Mouse (Mus musculus): ENCODE measurements around the gene Wdr76. TPM values are rescaled to one million over a fixed set of nuclear protein-coding genes. Genes with fewer than 3 reads are reported as not detected.
"Not testable (repeated sequence)": the region's sequence is repeated elsewhere in the genome, so short reads cannot be mapped to it uniquely, and the experiment has no call there.

The Wdr76 gene
- polyA plus RNA-seq, 1 experiment from 2014 or later: 6.1 TPM

DNA sequence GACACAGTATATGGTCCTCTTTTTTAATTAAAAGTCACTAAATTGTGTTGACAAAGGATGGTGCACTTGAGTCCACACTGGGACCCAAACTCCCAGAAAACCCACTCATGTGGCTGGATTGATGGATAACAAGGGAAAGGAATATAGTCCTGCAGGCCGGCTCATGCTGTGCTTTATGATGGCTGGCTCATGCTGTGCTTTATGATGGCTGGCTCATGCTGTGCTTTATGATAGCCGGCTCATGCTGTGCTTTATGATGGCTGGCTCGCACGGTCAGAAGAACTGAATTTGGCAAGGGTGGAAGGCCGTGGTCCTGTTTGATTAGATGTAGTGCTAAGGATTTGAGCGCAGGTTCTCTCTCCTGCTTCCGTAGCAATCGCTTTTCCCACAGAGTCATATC is 22.9 kb upstream of the Wdr76 start:
- no peak overlapping the region for H3K9ac ChIP-seq

DNA sequence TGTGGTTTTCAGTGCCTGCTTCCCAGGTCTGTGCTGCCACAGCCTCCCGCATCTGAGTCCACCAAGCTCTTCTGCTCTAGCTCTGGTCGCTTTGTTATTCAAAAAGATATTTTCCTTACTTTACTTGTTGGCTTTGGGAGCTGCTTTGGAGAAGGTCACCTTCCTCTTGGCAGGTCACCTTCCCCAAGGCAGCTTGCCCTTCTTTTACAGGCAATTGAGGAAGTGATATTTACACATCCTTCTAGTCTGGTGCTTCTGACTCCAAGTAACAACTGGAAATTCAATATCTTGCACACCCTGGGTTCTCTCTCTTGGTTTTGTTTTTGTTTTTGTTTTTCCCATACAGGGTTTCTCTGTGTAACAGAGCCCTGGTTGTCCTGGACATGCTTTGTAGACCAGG is 22.1 kb upstream of the Wdr76 start:
- not testable (repeated sequence) for H3K4me2 ChIP-seq (replicated peaks); H3K4me3 ChIP-seq (replicated peaks); H3K9me3 ChIP-seq (replicated peaks); H3K9ac ChIP-seq; H3K27me3 ChIP-seq; H3K27ac ChIP-seq (replicated peaks); H3K36me3 ChIP-seq; ATAC-seq (ENCODE audit: insufficient number of reproducible peaks, low FRiP score, low TSS enrichment, low read depth); H3K4me1 ChIP-seq
- 78% methylated on average over 2 of the region's 2 CpGs for WGBS

More for the DNA sequence above, 22.9 kb upstream of the Wdr76 start:
- no peaks in the 10 kb centered on the region for H3K36me3 ChIP-seq
- no peaks in the 10 kb centered on the region for H3K4me1 ChIP-seq
- H3K27me3 ChIP-seq: no peaks in the 10 kb centered on the region
- H3K4me2 ChIP-seq (replicated peaks): no peak overlapping the region
- H3K27ac ChIP-seq (replicated peaks): no peak overlapping the region
- ATAC-seq (ENCODE audit: insufficient number of reproducible peaks, low FRiP score, low TSS enrichment, low read depth): no peak
- WGBS: 75% methylated on average over 8 of the region's 8 CpGs
- H3K4me3 ChIP-seq (replicated peaks): no peak overlapping the region
- no peaks in the 10 kb centered on the region for H3K9me3 ChIP-seq (replicated peaks)

DNA sequence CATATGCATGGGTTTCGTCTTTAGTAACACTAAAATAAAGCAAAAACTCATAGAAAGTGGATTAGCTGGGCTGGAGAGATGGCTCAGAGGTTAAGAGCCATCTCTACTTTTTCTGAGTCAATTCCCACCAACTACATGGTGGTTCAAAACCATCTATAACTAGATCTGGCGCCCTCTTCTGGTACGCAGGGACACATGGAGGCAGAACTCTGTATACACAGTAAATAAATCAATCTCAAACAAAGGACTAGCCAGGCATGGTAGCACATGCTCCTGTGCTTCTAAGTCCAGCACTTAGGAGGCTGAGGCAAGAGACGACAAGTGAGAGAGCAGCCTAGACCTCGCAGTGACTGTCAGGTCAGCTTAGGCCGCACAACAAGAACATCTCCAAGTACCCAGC is 5.0 kb upstream of the Wdr76 start:
- not testable (repeated sequence) for H3K36me3 ChIP-seq; H3K27me3 ChIP-seq; H3K9ac ChIP-seq; H3K4me1 ChIP-seq; H3K4me3 ChIP-seq (replicated peaks); H3K27ac ChIP-seq (replicated peaks); ATAC-seq (ENCODE audit: insufficient number of reproducible peaks, low FRiP score, low TSS enrichment, low read depth); H3K4me2 ChIP-seq (replicated peaks); H3K9me3 ChIP-seq (replicated peaks)
- 70% methylated on average over 3 of the region's 6 CpGs for WGBS

DNA sequence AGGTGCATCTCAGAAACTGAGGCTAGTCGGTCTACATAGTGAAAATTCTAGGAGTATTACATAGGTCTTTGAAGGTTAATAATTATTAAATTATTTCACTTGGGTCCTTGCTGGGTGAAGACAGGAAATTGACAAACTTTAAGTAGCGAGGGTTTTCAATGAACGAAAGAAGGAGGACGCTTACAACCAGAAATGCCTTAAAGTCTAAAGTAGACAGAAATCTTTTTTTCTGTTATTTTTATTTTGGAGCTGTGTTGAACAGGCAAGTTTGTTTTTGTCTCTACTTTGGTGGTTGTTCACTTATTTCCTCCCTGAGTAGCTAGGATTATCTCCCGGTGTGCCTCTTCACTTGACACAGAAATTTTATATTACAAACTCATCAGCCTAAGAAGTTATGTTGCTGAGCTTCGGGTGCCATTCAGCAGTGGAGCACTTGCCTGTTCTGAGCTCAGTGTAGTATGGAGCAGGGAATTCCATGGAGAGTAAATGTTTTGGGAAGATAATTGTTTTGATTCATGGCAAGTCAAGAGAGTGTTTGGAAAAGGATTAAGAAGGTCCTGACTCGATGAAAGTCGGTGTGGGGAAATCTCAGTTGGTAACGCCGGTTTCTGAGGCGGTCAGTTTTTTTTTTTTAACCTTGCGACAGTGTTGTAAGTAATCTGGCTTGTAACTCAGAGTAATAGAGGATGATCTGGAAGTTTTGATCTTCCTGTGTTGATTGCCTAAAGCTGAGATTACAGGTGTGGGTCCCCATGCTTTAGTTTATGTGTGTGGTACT is 839 bp downstream of the Wdr76 start:
- no peaks in the 10 kb centered on the region for H3K27me3 ChIP-seq
- no peak overlapping the region for H3K27ac ChIP-seq (replicated peaks)
- WGBS: 21% methylated on average over 12 of the region's 12 CpGs
- H3K9me3 ChIP-seq (replicated peaks): no peaks in the 10 kb centered on the region
- H3K4me1 ChIP-seq: peaks cover 14% of the 10 kb centered on the region
- peak overlapping the region; percentile 61 for H3K4me3 ChIP-seq (replicated peaks)
- H3K9ac ChIP-seq: peak overlapping the region; percentile 40
- ATAC-seq (ENCODE audit: insufficient number of reproducible peaks, low FRiP score, low TSS enrichment, low read depth): no peak
- H3K36me3 ChIP-seq: peaks cover 20% of the 10 kb centered on the region
- peak overlapping the region; percentile 60 for H3K4me2 ChIP-seq (replicated peaks)

DNA sequence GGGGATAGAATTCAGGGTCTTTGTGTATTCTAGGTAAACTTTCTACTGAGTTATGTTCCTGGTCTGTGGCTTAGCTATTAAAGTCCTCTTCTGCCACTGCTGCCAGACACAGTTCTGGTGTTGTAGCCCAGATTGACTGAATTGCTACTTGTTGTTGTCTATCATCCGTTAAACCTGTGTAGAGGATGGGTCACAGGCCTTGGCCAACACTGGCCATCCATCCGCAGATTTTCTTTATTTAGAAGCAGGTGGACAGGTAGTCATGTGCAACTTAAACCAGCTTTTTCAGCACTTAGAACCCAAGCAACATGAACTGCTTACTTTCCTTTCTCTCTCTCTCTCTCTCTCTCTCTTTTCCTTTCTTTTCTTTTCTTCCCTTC is 1.4 kb downstream of the Wdr76 start:
- Histone ChIP-seq H3K36me3 (peaks cover 20% of the 10 kb centered on the region), H3K9me3 (replicated peaks) (no peaks in the 10 kb centered on the region), H3K4me1 (peaks cover 14% of the 10 kb centered on the region), H3K27me3 (no peaks in the 10 kb centered on the region), H3K9ac (no peak overlapping the region), H3K4me2 (replicated peaks) (peak overlapping the region; percentile 60), H3K4me3 (replicated peaks) (peak overlapping the region; percentile 61), H3K27ac (replicated peaks) (no peak overlapping the region)
- no peak for ATAC-seq (ENCODE audit: insufficient number of reproducible peaks, low FRiP score, low TSS enrichment, low read depth)
- WGBS: 81% methylated on average over 2 of the region's 2 CpGs

DNA sequence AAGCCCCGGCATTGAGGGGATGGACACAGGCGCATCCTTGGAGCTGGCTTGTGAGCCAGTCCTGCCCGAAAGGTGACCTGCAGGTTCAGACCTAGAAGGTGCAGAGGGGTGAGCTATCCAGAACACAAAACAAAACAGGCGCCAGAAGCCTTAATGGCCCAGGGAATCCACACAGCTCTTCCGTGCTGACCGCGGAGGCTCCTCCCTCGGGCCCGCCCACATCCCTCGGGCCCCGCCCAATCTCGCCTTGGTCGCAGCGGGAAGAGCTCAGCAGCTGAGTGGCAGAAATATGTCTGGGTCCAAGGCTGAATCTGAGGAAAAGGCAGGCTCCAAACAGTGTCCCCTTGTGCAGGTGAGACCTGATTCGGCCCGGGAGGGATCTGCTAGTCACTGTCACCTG is 3.1 kb downstream of the Wdr76 start:
- H3K36me3 ChIP-seq: peaks cover 16% of the 10 kb centered on the region
- ATAC-seq (ENCODE audit: insufficient number of reproducible peaks, low FRiP score, low TSS enrichment, low read depth): peak; percentile 64; the same call in 1 of the 2 replicates
- H3K9ac ChIP-seq: no peak overlapping the region; the same call in 1 of the 2 replicates
- no peaks in the 10 kb centered on the region for H3K27me3 ChIP-seq
- no peak overlapping the region for H3K27ac ChIP-seq (replicated peaks)
- peak overlapping the region; percentile 42 for H3K4me3 ChIP-seq (replicated peaks)
- no peaks in the 10 kb centered on the region for H3K9me3 ChIP-seq (replicated peaks)
- 20% methylated on average over 16 of the region's 16 CpGs for WGBS
- peak overlapping the region; percentile 48 for H3K4me2 ChIP-seq (replicated peaks)
- peaks cover 14% of the 10 kb centered on the region for H3K4me1 ChIP-seq

DNA sequence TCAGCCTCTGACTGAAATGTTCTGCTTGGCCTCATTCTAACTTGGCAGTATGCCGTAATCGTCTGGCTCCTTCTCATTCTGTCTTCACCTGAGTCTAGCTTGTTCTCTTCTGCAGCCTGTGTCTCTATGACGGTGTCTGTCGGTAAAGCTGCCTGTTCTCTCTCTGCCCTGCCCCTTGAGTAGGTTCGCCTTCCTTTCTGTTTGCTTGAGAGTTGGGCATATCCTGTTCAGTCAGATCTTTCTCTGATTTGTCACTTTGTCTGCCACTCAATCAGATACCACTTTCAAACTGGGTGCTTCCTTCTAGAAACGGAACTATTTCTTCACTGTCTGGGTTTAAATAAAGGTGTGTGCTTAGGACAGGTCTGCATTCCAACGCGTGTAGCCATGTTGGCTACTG is 4.9 kb downstream of the Wdr76 start:
- Histone ChIP-seq H3K4me3 (replicated peaks) (no peak overlapping the region), H3K4me1 (peaks cover 14% of the 10 kb centered on the region), H3K4me2 (replicated peaks) (no peak overlapping the region), H3K9ac (no peak overlapping the region), H3K9me3 (replicated peaks) (no peaks in the 10 kb centered on the region), H3K27ac (replicated peaks) (no peak overlapping the region), H3K27me3 (no peaks in the 10 kb centered on the region), H3K36me3 (peaks cover 18% of the 10 kb centered on the region)
- no peak for ATAC-seq (ENCODE audit: insufficient number of reproducible peaks, low FRiP score, low TSS enrichment, low read depth)
- WGBS: 90% methylated on average over 8 of the region's 8 CpGs

DNA sequence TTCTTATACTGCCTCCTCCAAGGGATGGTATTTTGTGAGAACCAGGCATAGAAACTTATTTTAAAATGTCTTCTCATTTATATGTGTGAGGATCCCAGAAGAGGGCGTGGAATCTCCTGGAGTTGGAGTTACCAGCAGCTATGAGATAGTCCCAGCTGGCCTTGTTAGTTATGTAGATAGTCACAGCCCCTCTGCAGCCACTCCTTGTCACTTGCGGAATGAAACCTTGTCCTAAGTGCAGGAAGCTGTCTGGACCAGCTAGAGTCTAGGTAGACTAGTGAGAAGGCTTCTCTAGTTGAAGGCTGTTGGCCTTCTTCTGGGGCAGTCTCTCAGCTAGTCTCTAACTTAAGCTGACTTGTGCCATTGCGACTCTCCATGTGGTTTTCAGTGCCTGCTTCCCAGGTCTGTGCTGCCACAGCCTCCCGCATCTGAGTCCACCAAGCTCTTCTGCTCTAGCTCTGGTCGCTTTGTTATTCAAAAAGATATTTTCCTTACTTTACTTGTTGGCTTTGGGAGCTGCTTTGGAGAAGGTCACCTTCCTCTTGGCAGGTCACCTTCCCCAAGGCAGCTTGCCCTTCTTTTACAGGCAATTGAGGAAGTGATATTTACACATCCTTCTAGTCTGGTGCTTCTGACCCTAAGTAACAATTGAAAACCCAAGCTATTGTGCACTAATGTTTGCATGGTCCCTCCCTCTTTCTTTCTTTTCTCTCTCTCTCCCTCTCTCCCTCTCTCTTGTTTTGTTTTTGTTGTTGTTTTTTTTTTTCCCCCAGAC is 6.7 kb downstream of the Wdr76 start:
- H3K36me3 ChIP-seq: peaks cover 30% of the 10 kb centered on the region
- 91% methylated on average over 5 of the region's 5 CpGs for WGBS

DNA sequence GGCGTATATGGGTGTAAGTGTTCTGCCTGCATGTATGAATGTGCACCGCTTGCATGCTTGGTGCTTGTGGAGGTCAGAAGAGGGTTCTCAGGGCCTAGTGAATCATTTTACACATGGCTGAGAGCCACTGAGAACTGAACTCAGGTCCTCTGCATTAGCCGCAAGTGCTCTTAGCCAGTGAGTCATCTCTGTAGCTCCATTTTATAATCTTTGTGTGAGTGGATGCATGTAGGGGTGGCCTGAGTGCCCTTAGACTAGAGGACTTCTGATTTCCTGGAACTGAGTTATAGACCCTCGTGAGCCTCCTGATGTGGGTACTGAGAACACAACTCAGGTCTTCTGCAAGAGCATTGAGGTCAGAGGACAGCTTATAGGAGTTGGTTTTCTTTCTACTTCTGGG is 7.7 kb downstream of the Wdr76 start:
- Histone ChIP-seq H3K9ac (no peak overlapping the region), H3K4me3 (replicated peaks) (no peak overlapping the region), H3K4me2 (replicated peaks) (no peak overlapping the region), H3K27ac (replicated peaks) (no peak overlapping the region), H3K4me1 (peaks cover 5% of the 10 kb centered on the region; the same call in 1 of the 2 replicates), H3K9me3 (replicated peaks) (no peaks in the 10 kb centered on the region), H3K27me3 (no peaks in the 10 kb centered on the region), H3K36me3 (peaks cover 34% of the 10 kb centered on the region)
- WGBS: 92% methylated on average over 4 of the region's 4 CpGs
- no peak for ATAC-seq (ENCODE audit: insufficient number of reproducible peaks, low FRiP score, low TSS enrichment, low read depth)

More for the DNA sequence above, 6.7 kb downstream of the Wdr76 start:
- not testable (repeated sequence) for H3K9me3 ChIP-seq (replicated peaks); H3K27me3 ChIP-seq; H3K9ac ChIP-seq; H3K4me1 ChIP-seq; H3K4me3 ChIP-seq (replicated peaks); H3K27ac ChIP-seq (replicated peaks); H3K4me2 ChIP-seq (replicated peaks); ATAC-seq (ENCODE audit: insufficient number of reproducible peaks, low FRiP score, low TSS enrichment, low read depth)

DNA sequence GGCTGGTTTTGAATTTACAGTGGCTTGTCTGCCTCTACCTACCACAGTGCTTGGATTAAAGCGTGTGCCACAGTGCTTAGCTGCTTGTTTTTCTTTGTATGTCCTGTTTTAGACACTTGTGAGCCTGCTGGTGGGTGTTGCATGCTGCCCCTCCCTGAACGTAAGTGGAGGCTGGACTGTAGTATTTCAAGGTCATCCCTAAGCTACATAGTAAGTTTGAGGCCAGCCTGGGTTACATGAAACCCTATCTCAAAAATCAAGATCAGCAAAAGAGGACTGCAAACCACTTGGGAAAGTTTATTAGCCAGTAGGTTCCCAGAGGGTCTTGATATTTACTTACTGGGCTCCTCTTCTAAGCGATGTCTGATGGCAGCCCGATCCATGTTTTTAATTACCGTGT is 11.6 kb downstream of the Wdr76 start:
- H3K27me3 ChIP-seq: no peaks in the 10 kb centered on the region
- no peak for ATAC-seq (ENCODE audit: insufficient number of reproducible peaks, low FRiP score, low TSS enrichment, low read depth)
- H3K27ac ChIP-seq (replicated peaks): no peak overlapping the region
- no peak overlapping the region for H3K4me2 ChIP-seq (replicated peaks)
- H3K9me3 ChIP-seq (replicated peaks): no peaks in the 10 kb centered on the region
- peaks cover 23% of the 10 kb centered on the region; the same call in 1 of the 2 replicates for H3K36me3 ChIP-seq
- 89% methylated on average over 5 of the region's 5 CpGs for WGBS
- no peaks in the 10 kb centered on the region for H3K4me1 ChIP-seq
- H3K4me3 ChIP-seq (replicated peaks): no peak overlapping the region
- no peak overlapping the region for H3K9ac ChIP-seq

DNA sequence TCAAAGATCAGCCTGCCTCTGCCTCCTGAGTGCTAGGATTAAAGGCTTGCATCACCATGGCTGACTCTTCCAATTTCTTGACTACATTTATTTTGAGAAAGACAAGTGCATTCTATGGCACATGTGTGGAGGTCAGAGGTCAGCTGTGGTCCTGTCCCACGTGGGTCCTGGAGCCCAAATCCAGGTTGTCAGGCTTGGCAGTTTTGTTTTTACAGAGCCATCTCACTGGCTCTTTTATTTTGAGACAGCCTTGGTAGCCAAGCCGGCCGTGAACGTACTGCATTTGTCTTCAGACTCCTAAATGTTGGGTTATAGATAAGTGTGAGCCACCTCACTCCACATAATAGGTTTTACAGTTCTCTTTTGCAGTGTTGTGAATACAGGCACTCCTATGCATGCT is 12.2 kb downstream of the Wdr76 start:
- not testable (repeated sequence) for H3K4me2 ChIP-seq (replicated peaks); ATAC-seq (ENCODE audit: insufficient number of reproducible peaks, low FRiP score, low TSS enrichment, low read depth); H3K9ac ChIP-seq; H3K4me1 ChIP-seq; H3K9me3 ChIP-seq (replicated peaks); H3K27me3 ChIP-seq; H3K4me3 ChIP-seq (replicated peaks); H3K27ac ChIP-seq (replicated peaks)
- H3K36me3 ChIP-seq: peaks cover 23% of the 10 kb centered on the region; the same call in 1 of the 2 replicates
- WGBS: 87% methylated on average over 4 of the region's 4 CpGs
